Mouse (Mus musculus) cerebellum, adult 2 months (tissue): ENCODE measurements at regions not wholly inside any gene's neighbourhood (a gene's known extent, or its start where the extent isn't known, plus 50 kb on each side); places are given as distances from the start of the nearest gene placed in this dataset.
"Not testable (repeated sequence)": the region's sequence is repeated elsewhere in the genome, so short reads cannot be mapped to it uniquely, and the experiment has no call there.

Source experiments
- CTCF ChIP-seq: fragments of 200-500 bp; IDR thresholded peaks from 2 replicates; pipeline ENCODE4 v1.5.1; 2011; ENCODE audit warnings: low read depth, mild to moderate bottlenecking, control low read depth, low read length, moderate library complexity, borderline replicate concordance; ENCODE audit not compliant: insufficient read depth
- POLR2A ChIP-seq: fragments of 200-500 bp; IDR thresholded peaks from 2 replicates; pipeline ENCODE4 v1.6.1; 2011; ENCODE audit warnings: low read length, control low read depth, borderline replicate concordance; ENCODE audit not compliant: insufficient read depth

GRCm38 (mm10) chr10:14986566-14986965, 268.6 kb upstream of the Gje1 start:
- not testable (repeated sequence) for TF ChIP-seq POLR2A, CTCF
